Mouse (Mus musculus) small intestine, adult 2 months (tissue): ENCODE measurements around the gene Rsph14.

Experiments used
- CTCF ChIP-seq: fragments of 200-500 bp; IDR thresholded peaks from 2 replicates; pipeline ENCODE4 v1.5.1; 2012; ENCODE audit warnings: low read depth, mild to moderate bottlenecking, control low read depth, inconsistent platforms, low read length, moderate library complexity, mixed read lengths; ENCODE audit not compliant: insufficient replicate concordance, insufficient read length; ENCODE audit errors: extremely low read depth
- POLR2A ChIP-seq: fragments of 200-500 bp; IDR thresholded peaks from 2 replicates; pipeline ENCODE4 v1.6.1; 2012; ENCODE audit warnings: low read depth, mild to moderate bottlenecking, control low read depth, inconsistent platforms, low read length, moderate library complexity

GRCm38 (mm10) chr10:75075665-75076064 is 43.3 kb upstream of the Rsph14 start:
- TF ChIP-seq CTCF (no peak), POLR2A (no peak)
